Mouse (Mus musculus) CH12.LX (cell line): ENCODE results near the gene Hoxa10. TPM values are rescaled to one million over a fixed set of nuclear protein-coding genes. Genes with fewer than 3 reads are reported as not detected.

Experiments
- DNase-seq: peaks from one replicate; pipeline ENCODE4 v3.0.0-alpha.2; 2013; ENCODE audit errors: extremely low read depth
- H3K27ac ChIP-seq: 2 replicates; pipeline ENCODE4 v1.5.1; 2012; ENCODE audit warnings: low read depth, mild to moderate bottlenecking, control low read depth, moderate library complexity; ENCODE audit not compliant: insufficient read depth
- H3K27me3 ChIP-seq: replicated peaks from 2 replicates; pipeline ENCODE3; 2012; ENCODE audit warnings: inconsistent platforms
- H3K36me3 ChIP-seq, 2 experiments: replicated peaks in 1 of 2; 2 replicates each; pipeline versions ENCODE3 to v1.6.1; 2012; ENCODE audit warnings: inconsistent platforms in 1 of 2, low read length in 1 of 2, mild to moderate bottlenecking in 1 of 2, mixed read lengths in 1 of 2, moderate library complexity in 1 of 2; ENCODE audit not compliant: control insufficient read depth in 1 of 2, insufficient read depth in 1 of 2
- H3K4me1 ChIP-seq, 2 experiments: 2 replicates each; pipeline ENCODE4 v1.6.1; 2012; ENCODE audit warnings: inconsistent platforms in 1 of 2, moderate library complexity in 1 of 2; ENCODE audit not compliant: insufficient read depth in 2 of 2, control insufficient read depth in 1 of 2
- H3K4me2 ChIP-seq: 2 replicates; pipeline ENCODE4 v1.6.1; 2012; ENCODE audit warnings: low read depth, mild to moderate bottlenecking, control low read depth; ENCODE audit not compliant: poor library complexity, insufficient read depth, severe bottlenecking
- H3K4me3 ChIP-seq, 3 experiments: fragments of 150-350 bp in 1 of 3; sonication (generic) in 1 of 3; replicated peaks in 1 of 3; 2 replicates each; pipeline versions ENCODE3 to v1.5.1; 2011 to 2012; ENCODE audit warnings: low read depth in 2 of 3, low read length in 2 of 3, mild to moderate bottlenecking in 2 of 3, moderate library complexity in 2 of 3, control low read depth in 1 of 3, improper control_type of control experiment in 1 of 3, inconsistent platforms in 1 of 3, mixed read lengths in 1 of 3; ENCODE audit not compliant: poor library complexity in 1 of 3
- H3K79me2 ChIP-seq: replicated peaks from 2 replicates; pipeline ENCODE4 v1.6.1; 2012; ENCODE audit warnings: mild to moderate bottlenecking, moderate library complexity; ENCODE audit not compliant: control insufficient read depth, poor library complexity, insufficient read depth, severe bottlenecking; ENCODE audit errors: extremely low read depth
- H3K9ac ChIP-seq: 2 replicates; pipeline ENCODE4 v1.6.1; 2012; ENCODE audit warnings: low read depth, mild to moderate bottlenecking, control low read depth, moderate library complexity; ENCODE audit not compliant: insufficient read depth
- H3K9me3 ChIP-seq: replicated peaks from 2 replicates; pipeline ENCODE3; 2012; ENCODE audit warnings: low read length, inconsistent platforms, mixed read lengths
- CHD1 ChIP-seq: IDR thresholded peaks from 2 replicates; pipeline ENCODE4 v1.6.1; 2012; ENCODE audit warnings: low read depth, low read length, improper control_type of control experiment, inconsistent platforms
- CHD2 ChIP-seq: IDR thresholded peaks from 2 replicates; pipeline ENCODE4 v1.6.1; 2011; ENCODE audit warnings: low read length, improper control_type of control experiment
- CTCF ChIP-seq, 2 experiments: IDR thresholded peaks in 1 of 2; conservative IDR thresholded peaks in 1 of 2; 2 replicates each; pipeline ENCODE4 v1.5.1; 2011 to 2012; ENCODE audit warnings: low read depth in 2 of 2, low read length in 2 of 2, improper control_type of control experiment in 1 of 2, inconsistent platforms in 1 of 2, mild to moderate bottlenecking in 1 of 2, moderate library complexity in 1 of 2
- ELF1 ChIP-seq: IDR thresholded peaks from 2 replicates; pipeline ENCODE4 v1.6.1; 2014; ENCODE audit warnings: low read depth, mild to moderate bottlenecking, inconsistent platforms, low read length, improper control_type of control experiment
- EP300 ChIP-seq: IDR thresholded peaks from 2 replicates; pipeline ENCODE4 v1.6.1; 2011; ENCODE audit warnings: low read length, improper control_type of control experiment
- ETS1 ChIP-seq: conservative IDR thresholded peaks from 2 replicates; pipeline ENCODE4 v1.6.1; 2012; ENCODE audit warnings: low read depth, mild to moderate bottlenecking, inconsistent platforms, low read length, improper control_type of control experiment, moderate library complexity
- GABPA ChIP-seq: IDR thresholded peaks from 2 replicates; pipeline ENCODE4 v1.6.1; 2012; ENCODE audit warnings: low read depth, low read length, improper control_type of control experiment, inconsistent platforms; ENCODE audit not compliant: insufficient replicate concordance
- JUND ChIP-seq: conservative IDR thresholded peaks from 2 replicates; pipeline ENCODE4 v1.6.1; 2011; ENCODE audit warnings: low read depth, low read length, improper control_type of control experiment
- NRF1 ChIP-seq: IDR thresholded peaks from 2 replicates; pipeline ENCODE4 v1.6.1; 2014; ENCODE audit warnings: low read depth, mild to moderate bottlenecking, inconsistent platforms, low read length, improper control_type of control experiment, moderate library complexity
- PAX5 ChIP-seq: IDR thresholded peaks from 2 replicates; pipeline ENCODE4 v1.6.1; 2012; ENCODE audit warnings: low read length, inconsistent platforms, mixed read lengths
- POLR2A ChIP-seq: IDR thresholded peaks from 2 replicates; pipeline ENCODE4 v1.6.1; 2011; ENCODE audit warnings: low read depth, mild to moderate bottlenecking, improper control_type of control experiment, low read length
- POLR2AphosphoS2 ChIP-seq: IDR thresholded peaks from 2 replicates; pipeline ENCODE4 v1.6.1; 2011; ENCODE audit warnings: low read depth, low read length, improper control_type of control experiment
- RAD21 ChIP-seq: IDR thresholded peaks from 2 replicates; pipeline ENCODE4 v1.6.1; 2011; ENCODE audit warnings: low read depth, mild to moderate bottlenecking, low read length, improper control_type of control experiment, moderate library complexity
- RCOR1 ChIP-seq: conservative IDR thresholded peaks from 2 replicates; pipeline ENCODE4 v1.6.1; 2012; ENCODE audit warnings: low read depth, mild to moderate bottlenecking, inconsistent platforms, low read length, improper control_type of control experiment
- SIN3A ChIP-seq: IDR thresholded peaks from 2 replicates; pipeline ENCODE4 v1.6.1; 2012; ENCODE audit warnings: low read length, improper control_type of control experiment, inconsistent platforms
- SMC3 ChIP-seq: IDR thresholded peaks from 2 replicates; pipeline ENCODE4 v1.6.1; 2011; ENCODE audit warnings: low read depth, low read length, improper control_type of control experiment
- TBP ChIP-seq: conservative IDR thresholded peaks from 2 replicates; pipeline ENCODE4 v1.6.1; 2011; ENCODE audit warnings: low read depth, low read length, improper control_type of control experiment
- TCF12 ChIP-seq: IDR thresholded peaks from 2 replicates; pipeline ENCODE4 v1.6.1; 2014; ENCODE audit warnings: low read depth, mild to moderate bottlenecking, inconsistent platforms, low read length, improper control_type of control experiment
- UBTF ChIP-seq: IDR thresholded peaks from 2 replicates; pipeline ENCODE4 v1.6.1; 2012; ENCODE audit warnings: low read depth, mild to moderate bottlenecking, inconsistent platforms, low read length, improper control_type of control experiment, moderate library complexity
- USF1 ChIP-seq: IDR thresholded peaks from 2 replicates; pipeline ENCODE4 v1.6.1; 2014; ENCODE audit warnings: low read depth, mild to moderate bottlenecking, inconsistent platforms, low read length, improper control_type of control experiment
- ZMIZ1 ChIP-seq: IDR thresholded peaks from 2 replicates; pipeline ENCODE4 v1.6.1; 2012; ENCODE audit warnings: low read depth, mild to moderate bottlenecking, inconsistent platforms, low read length, improper control_type of control experiment
- dilution Hi-C: fragments of 300-500 bp; cut with MboI; formaldehyde crosslinking; loops from 2 replicates; pipeline ENCODE4 v1.14.3; 2020; ENCODE audit warnings: low sequenced_read_pairs; ENCODE audit not compliant: extremely low pct_unique_long_range_greater_than_20kb, extremely low pct_ligation_motif_present
- in situ Hi-C: fragments of 300-500 bp; cut with MboI; formaldehyde crosslinking; loops from 3 replicates; pipeline ENCODE4 v1.14.3; 2019; ENCODE audit warnings: low sequenced_read_pairs, low pct_ligation_motif_present, low pct_unique_long_range_greater_than_20kb, mixed read lengths
- polyA plus RNA-seq: library from polyadenylated mRNA; unstranded; fragments of >175 nt; gene quantifications from 2 replicates; pipeline ENCODE4 v1.2.1, GENCODE M21; 2012; ENCODE audit warnings: low read depth; ENCODE audit not compliant: insufficient read length
- total RNA-seq, 2 experiments: library from RNA; depleted of rRNA; stranded (reverse); fragments of 300-350 nt in 1 of 2; fragments of >200 nt in 1 of 2; gene quantifications; 2 replicates each; pipeline ENCODE4 v1.2.3; 2012 to 2014

Hoxa10 gene
- total and polyA plus RNA-seq, 3 experiments, result 5.2 to 14.5 (median 14.3) TPM

- no peak for DNase-seq
- dilution Hi-C loops, result no loop called here
- H3K27ac ChIP-seq, result no peak overlapping the region
- H3K4me1 ChIP-seq, result peaks cover 0 to 7% of the 10 kb centered on the region in 2 experiments; a peak in 2 of 4 replicates
- H3K4me2 ChIP-seq, result no peak overlapping the region
- peaks cover 7 to 54% of the 10 kb centered on the region in 2 experiments for H3K36me3 ChIP-seq
- H3K79me2 ChIP-seq, result no peaks in the 10 kb centered on the region
- H3K9ac ChIP-seq, result no peak overlapping the region
- in situ Hi-C loops, result no loop called here
- H3K27me3 ChIP-seq, result no peaks in the 10 kb centered on the region
- H3K9me3 ChIP-seq, result peaks cover 40% of the 10 kb centered on the region
- TF ChIP-seq CHD1 (no peak), SMC3 (no peak), TBP (no peak), POLR2A (no peak), PAX5 (no peak), NRF1 (no peak), CHD2 (no peak), ETS1 (no peak), GABPA (no peak), SIN3A (no peak), ZMIZ1 (no peak), POLR2AphosphoS2 (no peak), UBTF (no peak), ELF1 (no peak), EP300 (no peak), JUND (no peak), RCOR1 (no peak), RAD21 (no peak), CTCF (conservative IDR thresholded peaks at IDR 0.05 in 1 of 2, IDR thresholded peaks at IDR 0.05 in 1 of 2; ENCODE audit: low read depth in 2 of 2, low read length in 2 of 2) (no peak), TCF12 (no peak)
- no peak overlapping the region for H3K4me3 ChIP-seq
These were observed 4.8 kb downstream of the Hoxa10 start for GRCm38 (mm10) chr6:52235866-52236265.

GRCm38 (mm10) chr6:52235267-52235666 is 5.4 kb downstream of the Hoxa10 start:
- Histone ChIP-seq H3K9me3 (peaks cover 45% of the 10 kb centered on the region), H3K79me2 (no peaks in the 10 kb centered on the region), H3K36me3 (peaks cover 7 to 60% of the 10 kb centered on the region in 2 experiments), H3K4me2 (no peak overlapping the region), H3K27ac (no peak overlapping the region), H3K9ac (no peak overlapping the region), H3K4me3 (no peak overlapping the region), H3K27me3 (no peaks in the 10 kb centered on the region)
- dilution Hi-C loops (no loop called here), in situ Hi-C loops (no loop called here)
- no peak for DNase-seq
- no peak for TF ChIP-seq POLR2A
- TF ChIP-seq USF1, result no peak
- TF ChIP-seq, all 38 proteins: peak for 0
- peaks cover 0 to 3% of the 10 kb centered on the region in 2 experiments; a peak in 2 of 4 replicates for H3K4me1 ChIP-seq
